Mouse (Mus musculus) thymus, adult 2 months (tissue): Measurements from ENCODE around the gene Ntmt1.

Source experiments
- CTCF ChIP-seq: fragments of 200-500 bp; IDR thresholded peaks from 2 replicates; pipeline ENCODE4 v1.5.1; 2012; ENCODE audit warnings: mild to moderate bottlenecking, control low read depth, low read length, moderate library complexity, borderline replicate concordance; ENCODE audit not compliant: control insufficient read depth, poor library complexity, insufficient read depth; ENCODE audit errors: extremely low read depth
- POLR2A ChIP-seq: fragments of 200-500 bp; IDR thresholded peaks from 2 replicates; pipeline ENCODE4 v1.6.1; 2012; ENCODE audit warnings: mild to moderate bottlenecking, low read length, control low read depth, moderate library complexity; ENCODE audit not compliant: control insufficient read depth, poor library complexity, insufficient read depth; ENCODE audit errors: extremely low read depth

- TF ChIP-seq CTCF, result no peak
- TF ChIP-seq POLR2A, result no peak
Measured at GRCm38 (mm10) chr2:30864968-30865381, 57.3 kb downstream of the Ntmt1 start.
